Mouse (Mus musculus) gastrocnemius, adult 18-20 months (tissue): ENCODE measurements around the gene Defb35. TPM values are rescaled to one million over a fixed set of nuclear protein-coding genes. Genes with fewer than 3 reads are reported as not detected.
A peak's percentile ranks its signal among the peaks of the same experiment; 100 is the strongest.
"Not testable (repeated sequence)": the region's sequence is repeated elsewhere in the genome, so short reads cannot be mapped to it uniquely, and the experiment has no call there.

Source experiments
- DNase-seq: peaks from one replicate; pipeline ENCODE4 v3.0.0; 2021; ENCODE audit warnings: low spot score
- long read RNA-seq, 2 experiments: library from polyadenylated mRNA; stranded (forward); transcript quantifications; one replicate each; pipeline ENCODE4 v2.0.0; 2021
- total RNA-seq, 2 experiments: library from RNA; stranded (reverse); gene quantifications; 2 replicates each; pipeline ENCODE4 v1.2.3; 2021

Gene Defb35
- not detected for total RNA-seq
- long read RNA-seq, experiment 1 = 0 reads
- long read RNA-seq, experiment 2 = 0 reads

GRCm38 (mm10) chr8:21938052-21938451 is at the start of gene Defb35:
Gene Defb35, plus strand, starts transcription at chr8:21938352.
- DNase-seq = not testable (repeated sequence)

DNA sequence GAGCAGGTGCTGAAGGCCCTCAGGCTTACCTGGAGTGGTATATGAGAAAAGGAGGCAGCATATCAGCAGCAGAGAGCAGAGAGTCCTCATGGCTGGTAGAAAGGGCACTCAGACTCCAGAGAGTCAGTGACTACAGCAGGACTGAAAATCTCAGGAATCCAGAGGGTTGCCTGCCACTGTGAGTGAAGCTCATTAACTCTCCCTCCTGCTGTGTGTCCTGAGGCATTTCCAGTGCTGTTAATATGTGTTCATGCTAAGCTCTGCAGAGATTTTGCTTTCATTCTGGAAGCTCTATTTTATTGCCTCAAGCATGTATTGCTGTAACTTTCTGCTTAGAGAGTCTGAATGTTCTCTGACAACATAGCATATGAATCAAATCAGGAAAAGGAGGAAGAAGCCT is 31.9 kb upstream of the Defb35 start, which contains the start of gene Defb11:
Defb11 (minus strand) TSS at position 123 of the 400 bp plus-strand sequence.
- not testable (repeated sequence) for DNase-seq

- no peak for DNase-seq
Measured at GRCm38 (mm10) chr8:21911931-21912330, 26.2 kb upstream of the Defb35 start.

- DNase-seq = no peak
Measured at GRCm38 (mm10) chr8:21912554-21912953, 25.6 kb upstream of the Defb35 start.

DNA sequence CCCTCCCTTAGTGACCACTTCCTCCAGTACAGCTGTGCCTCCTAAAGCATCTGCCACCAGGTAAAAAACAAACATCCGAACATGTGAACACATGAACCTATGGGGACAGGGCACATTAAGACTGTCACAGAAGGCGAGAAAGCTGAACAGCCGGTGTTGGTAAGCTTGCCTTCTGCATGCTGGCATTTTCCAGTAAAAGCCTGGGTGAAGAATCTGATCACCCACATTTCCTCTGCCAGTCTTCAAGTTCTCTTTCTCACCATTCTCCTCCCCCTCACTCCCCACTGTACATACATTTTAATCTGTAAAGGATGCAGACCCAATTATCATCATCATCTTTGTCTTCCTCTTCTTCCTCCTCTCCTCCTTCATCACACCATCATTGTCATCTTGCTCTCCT is 22.5 kb upstream of the Defb35 start:
- no peak for DNase-seq

GRCm38 (mm10) chr8:21930754-21931153 is 7.4 kb upstream of the Defb35 start:
- not testable (repeated sequence) for DNase-seq

GRCm38 (mm10) chr8:21932610-21933009 is 5.5 kb upstream of the Defb35 start, which contains the start of gene Defb15:
Gene Defb15, minus strand, starts transcription at chr8:21932710.
- no peak for DNase-seq

DNA sequence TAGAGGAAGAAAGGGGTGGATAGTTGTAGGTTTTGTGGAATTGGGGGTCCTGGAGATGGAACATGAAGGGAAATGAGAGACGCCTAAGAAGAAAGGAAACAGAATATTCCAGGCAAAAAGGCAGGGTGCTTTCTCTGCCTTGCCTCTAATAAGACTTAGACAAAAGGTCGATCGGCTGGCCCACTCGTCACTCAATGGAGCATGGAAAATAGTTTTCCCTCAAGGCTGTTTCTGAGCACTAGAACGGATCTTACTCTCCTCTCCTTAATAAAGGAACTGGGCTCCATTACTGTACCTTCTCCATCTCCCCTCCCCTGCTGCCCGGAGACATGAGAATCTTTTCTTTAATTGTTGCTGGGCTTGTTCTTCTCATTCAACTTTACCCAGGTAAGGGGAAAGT is 8.3 kb downstream of the Defb35 start, which contains the start of gene Defb13:
Defb13 (plus strand) TSS at position 301 of the 400 bp plus-strand sequence.
- no peak for DNase-seq

- no peak for DNase-seq
Measured at GRCm38 (mm10) chr8:21947311-21948017, 9.3 kb downstream of the Defb35 start.

DNA sequence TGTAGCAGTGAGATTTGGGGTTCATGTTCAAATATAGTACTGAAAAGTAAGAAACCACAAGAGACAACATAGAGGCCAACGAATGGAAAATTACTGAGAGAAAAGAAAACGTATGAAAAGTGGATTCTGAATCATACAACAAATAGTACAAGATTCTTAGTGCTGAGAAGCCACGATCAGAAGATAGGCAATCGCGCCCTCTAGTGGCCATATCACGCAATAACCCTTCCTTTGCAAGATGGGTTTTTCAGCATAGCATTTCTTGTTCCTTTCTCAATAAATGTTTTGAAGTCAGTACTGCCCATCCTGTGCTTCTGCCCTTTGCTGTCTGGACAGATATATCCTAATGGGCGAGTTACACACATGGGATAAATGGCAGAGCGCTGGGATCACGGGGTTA is 17.2 kb downstream of the Defb35 start:
- peak; percentile 5 for DNase-seq

DNA sequence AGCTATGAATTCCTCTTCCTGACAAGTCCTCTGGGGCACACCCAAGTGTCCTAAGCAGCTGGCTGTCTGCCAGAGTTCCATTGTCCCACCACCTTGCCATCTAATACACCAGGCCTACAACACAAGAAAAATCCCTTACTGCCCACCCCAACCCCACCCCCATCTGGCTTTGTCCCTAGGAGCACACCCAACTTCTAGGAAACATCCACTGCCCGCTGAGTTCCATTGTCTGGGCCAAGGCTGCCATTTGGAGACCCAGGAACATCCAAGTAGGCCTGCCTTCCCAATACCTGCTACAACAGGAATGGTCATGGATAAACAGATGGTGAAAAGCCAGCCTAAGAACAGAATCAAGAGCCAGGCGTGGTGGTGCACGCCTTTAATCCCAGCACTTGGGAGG is 18.2 kb downstream of the Defb35 start:
- DNase-seq = no peak

DNA sequence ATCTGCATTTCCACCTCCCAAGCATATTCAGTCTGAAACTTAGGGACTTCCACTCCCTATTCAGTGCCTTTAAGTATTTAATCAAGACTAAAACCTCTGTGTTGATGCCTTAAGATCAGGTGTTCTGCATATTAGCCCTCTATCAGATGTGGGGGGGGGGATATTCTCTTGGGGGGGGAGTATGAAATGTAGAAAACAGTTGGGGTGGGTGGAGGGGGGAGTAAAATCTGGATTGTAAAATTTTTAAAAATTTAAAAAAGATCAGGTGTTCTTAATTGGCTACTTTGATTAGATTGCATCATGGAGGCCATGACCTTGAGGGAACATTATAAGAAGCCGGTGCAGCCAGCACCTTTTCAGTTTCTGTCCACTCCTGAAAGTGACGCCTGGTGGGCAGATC is 20.3 kb downstream of the Defb35 start, which contains the start of gene Fam90a1a:
Fam90a1a (plus strand) TSS at position 301 of the 400 bp plus-strand sequence.
- DNase-seq = no peak

- DNase-seq = no peak
Measured at GRCm38 (mm10) chr8:21966646-21967045, 28.5 kb downstream of the Defb35 start.

DNA sequence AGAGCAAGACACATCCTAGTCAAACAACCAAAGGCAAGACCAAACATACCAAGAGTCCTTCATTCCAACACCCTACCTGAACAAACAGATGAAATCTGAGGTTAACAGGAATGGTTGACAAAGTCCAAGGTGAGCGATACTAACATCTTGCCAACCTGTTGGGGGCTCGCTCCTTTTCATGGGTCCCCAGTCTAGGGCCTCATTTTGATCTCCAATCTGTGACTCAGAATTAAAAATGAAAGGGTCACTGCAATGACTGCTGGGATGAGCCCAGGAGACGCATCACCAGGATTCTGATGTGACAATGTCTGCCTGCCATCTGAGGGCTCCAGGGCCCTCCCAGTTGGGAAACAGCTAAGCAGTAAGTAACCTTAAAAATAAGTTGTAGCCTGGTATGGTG is 31.3 kb downstream of the Defb35 start, which contains the start of gene Ccdc70:
Ccdc70 (plus strand) TSS at position 301 of the 400 bp plus-strand sequence.
- no peak for DNase-seq

GRCm38 (mm10) chr8:21978193-21978592 is 40.0 kb downstream of the Defb35 start:
- no peak for DNase-seq

- no peak for DNase-seq
Measured at GRCm38 (mm10) chr8:21981664-21982337, 43.6 kb downstream of the Defb35 start.

Other genes with a start within 250 kb of the Defb35 start
- not detected for gene AY761184, start 234.7 kb upstream of the Defb35 start, total RNA-seq
- not detected for gene Defa24, start 203.9 kb upstream of the Defb35 start, total RNA-seq
- not detected for gene Defb50, start 114.8 kb upstream of the Defb35 start, total RNA-seq
- gene Defb2, start 98.4 kb upstream of the Defb35 start, total RNA-seq = not detected
- gene Defb10, start 79.5 kb upstream of the Defb35 start, total RNA-seq = not detected
- not detected for gene Defb9, start 52.9 kb upstream of the Defb35 start, total RNA-seq
- not detected for gene Defb11, start 31.9 kb upstream of the Defb35 start, total RNA-seq
- gene Defb15, start 5.6 kb upstream of the Defb35 start, total RNA-seq = not detected
- gene Defb13, start 8.4 kb downstream of the Defb35 start, total RNA-seq = not detected
- not detected for gene Fam90a1a, start 20.4 kb downstream of the Defb35 start, total RNA-seq
- not detected for gene Ccdc70, start 31.4 kb downstream of the Defb35 start, total RNA-seq
- gene Atp7b, start 122.0 kb downstream of the Defb35 start, total RNA-seq = under 1 TPM in 1 of 2 experiments, not detected in 1; 0.02 TPM
- 1 to 10 TPM; 6.2 to 7.6 TPM for gene Alg11, start 122.4 kb downstream of the Defb35 start, total RNA-seq
- gene Nek5, start 186.7 kb downstream of the Defb35 start, total RNA-seq = 1 to 10 TPM in 1 of 2 experiments, under 1 TPM in 1; 0.46 to 1.2 TPM
- gene Nek3, start 228.1 kb downstream of the Defb35 start, total RNA-seq = 1 to 10 TPM; 2.1 to 3.2 TPM
- gene Ckap2, start 247.5 kb downstream of the Defb35 start, total RNA-seq = under 1 TPM; 0.21 to 0.23 TPM